Mouse (Mus musculus) forebrain, embryonic 14.5 days (tissue): ENCODE data around the gene Mrpl55. TPM values are rescaled to one million over a fixed set of nuclear protein-coding genes. Genes with fewer than 3 reads are reported as not detected.

ENCODE experiments used
- ATAC-seq: fragments of 200-750 bp; cut with Nextera tagmentation; 2 replicates; pipeline ENCODE4 v1.8.0; 2017; ENCODE audit warnings: mild to moderate bottlenecking, moderate library complexity
- DNase-seq: peaks from one replicate; pipeline ENCODE4 v3.0.0-alpha.2; 2015; ENCODE audit warnings: low spot score
- H3K27ac ChIP-seq: fragments of 300-500 bp; sonication (generic); 2 replicates; pipeline ENCODE4 v1.5.1; 2014; ENCODE audit warnings: low read depth, mild to moderate bottlenecking, control low read depth, low read length, moderate library complexity
- H3K27me3 ChIP-seq: fragments of 300-500 bp; sonication (generic); replicated peaks from 2 replicates; pipeline ENCODE4 v1.6.1; 2014; ENCODE audit warnings: low read length, control low read depth, mixed read lengths; ENCODE audit not compliant: control insufficient read depth, insufficient read depth
- H3K36me3 ChIP-seq: fragments of 300-500 bp; sonication (generic); 2 replicates; pipeline ENCODE4 v1.6.1; 2014; ENCODE audit warnings: low read length, control low read depth; ENCODE audit not compliant: control insufficient read depth, insufficient read depth
- H3K4me1 ChIP-seq: fragments of 300-500 bp; sonication (generic); 2 replicates; pipeline ENCODE4 v1.6.1; 2014; ENCODE audit warnings: antibody characterized with exemption, low read length, control low read depth; ENCODE audit not compliant: control insufficient read depth, insufficient read depth
- H3K4me2 ChIP-seq: fragments of 300-500 bp; sonication (generic); 2 replicates; pipeline ENCODE4 v1.6.1; 2014; ENCODE audit warnings: mild to moderate bottlenecking, control low read depth, low read length
- H3K4me3 ChIP-seq: fragments of 300-500 bp; sonication (generic); 2 replicates; pipeline ENCODE4 v1.5.1; 2014; ENCODE audit warnings: low read depth, low read length, control low read depth
- H3K9ac ChIP-seq: fragments of 300-500 bp; sonication (generic); 2 replicates; pipeline ENCODE4 v1.6.1; 2014; ENCODE audit warnings: mild to moderate bottlenecking, low read length, control low read depth, moderate library complexity
- H3K9me3 ChIP-seq: fragments of 300-500 bp; sonication (generic); replicated peaks from 2 replicates; pipeline ENCODE4 v1.6.1; 2016; ENCODE audit warnings: low read length, control low read depth, mixed read lengths; ENCODE audit not compliant: control insufficient read depth
- WGBS: fragments of 180-500 bp; shearing (Covaris S2); extraction: QIAGEN DNeasy Blood & Tissue Kit; methylation state at CpG from one replicate; pipeline ENCODE4 v1.1.7; 2014; 5-methylcytosine and 5-hydroxymethylcytosine counted together
- polyA plus RNA-seq: library from polyadenylated mRNA; unstranded; fragments of >200 nt; fragmentation: Nextera tagmentation; extraction: Ambion mirVana; gene quantifications from 2 replicates; pipeline ENCODE4 v1.2.1, GENCODE M21; 2014

Gene Mrpl55
- 109 and 119 TPM in 2 replicates for polyA plus RNA-seq

DNA sequence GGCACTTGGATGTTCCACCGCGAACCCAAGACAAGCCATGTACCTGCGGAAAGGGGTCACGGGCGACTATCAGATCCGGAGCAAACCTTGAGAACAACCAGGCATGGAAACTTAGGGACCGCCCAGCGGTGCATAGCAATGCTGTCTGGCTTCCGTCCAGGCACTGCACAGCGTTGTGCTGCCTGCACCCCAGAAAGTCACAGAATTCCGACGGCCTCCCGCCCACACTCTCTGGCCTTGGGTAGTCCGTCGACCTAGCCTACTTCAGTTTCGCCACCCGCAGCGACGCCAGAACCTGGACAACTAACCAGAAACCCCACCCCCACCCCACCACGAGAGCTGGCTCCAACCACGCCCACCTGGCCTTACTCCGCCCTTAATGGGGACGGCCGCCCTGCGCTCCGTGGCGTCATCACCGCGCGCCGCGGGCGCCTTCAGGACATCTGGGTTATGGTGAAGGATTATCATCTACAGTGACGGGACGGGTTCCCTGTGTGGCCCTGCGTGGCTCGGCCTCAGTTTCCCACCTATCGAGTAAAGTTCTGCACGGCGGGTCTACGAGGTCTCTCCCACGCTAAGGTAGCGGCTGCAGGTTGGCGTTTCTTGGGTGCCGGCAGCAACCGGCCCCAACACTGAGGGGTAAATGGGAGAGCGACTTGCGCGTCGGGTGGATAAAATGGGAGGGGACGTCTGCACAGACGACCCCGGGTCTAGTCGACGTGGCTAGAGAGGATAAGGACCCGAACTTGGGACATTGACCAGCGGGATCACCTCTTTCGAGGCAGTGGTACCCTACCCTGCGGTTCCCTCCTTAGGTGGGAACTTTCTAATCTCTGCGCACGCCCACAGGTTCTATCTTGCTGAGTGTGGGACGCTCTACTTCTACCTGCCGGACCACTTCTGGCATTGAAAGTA is at the start of gene Mrpl55:
Mrpl55 (plus strand) TSS at position 406 of the 915 bp plus-strand sequence.
- peak; percentile 95 for ATAC-seq
- Histone ChIP-seq H3K9ac (peak within 1 kb of the TSS; percentile 76), H3K4me2 (peak within 1 kb of the TSS; percentile 80), H3K27ac (0 out of 2 replicates have a peak within 1 kb of the TSS, but pooled peaks have one; percentile 35), H3K4me3 (peak within 1 kb of the TSS; percentile 87), H3K9me3 (no peaks in the 10 kb centered on the region), H3K36me3 (peaks cover 27% of the 10 kb centered on the region), H3K27me3 (no peaks in the 10 kb centered on the region), H3K4me1 (peaks cover 11% of the 10 kb centered on the region)
- DNase-seq = peak; percentile 97
- WGBS = under 1% methylated on average over 63 of the region's 63 CpGs

DNA sequence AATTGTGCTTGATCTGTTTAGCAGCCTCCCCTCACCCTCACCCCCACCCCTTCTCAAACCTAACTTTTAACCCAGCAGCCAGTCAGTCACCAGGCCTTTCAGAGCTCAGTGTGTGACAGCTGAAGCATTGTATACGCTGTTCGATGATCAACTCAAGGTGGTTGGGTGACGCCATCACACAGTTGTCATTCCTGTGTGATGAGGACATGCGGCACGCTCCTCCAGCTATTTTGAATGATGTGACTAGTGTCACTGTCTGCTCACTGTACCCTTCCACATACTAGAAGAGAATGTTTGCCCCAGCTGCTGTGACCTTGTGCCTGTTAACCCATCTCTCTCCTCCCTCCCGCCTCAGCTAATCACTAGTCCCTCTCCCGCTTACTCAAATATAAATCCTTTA is 48.1 kb upstream of the Mrpl55 start:
- WGBS = 88% methylated on average over 7 of the region's 7 CpGs
- H3K36me3 ChIP-seq = peaks cover 6% of the 10 kb centered on the region; the same call in 1 of the 2 replicates
- H3K4me2 ChIP-seq = no peak overlapping the region
- no peaks in the 10 kb centered on the region for H3K27me3 ChIP-seq
- no peaks in the 10 kb centered on the region for H3K9me3 ChIP-seq
- H3K4me1 ChIP-seq = no peaks in the 10 kb centered on the region
- no peak overlapping the region for H3K27ac ChIP-seq
- DNase-seq (no peak), ATAC-seq (no peak)
- no peak overlapping the region for H3K9ac ChIP-seq
- no peak overlapping the region for H3K4me3 ChIP-seq

DNA sequence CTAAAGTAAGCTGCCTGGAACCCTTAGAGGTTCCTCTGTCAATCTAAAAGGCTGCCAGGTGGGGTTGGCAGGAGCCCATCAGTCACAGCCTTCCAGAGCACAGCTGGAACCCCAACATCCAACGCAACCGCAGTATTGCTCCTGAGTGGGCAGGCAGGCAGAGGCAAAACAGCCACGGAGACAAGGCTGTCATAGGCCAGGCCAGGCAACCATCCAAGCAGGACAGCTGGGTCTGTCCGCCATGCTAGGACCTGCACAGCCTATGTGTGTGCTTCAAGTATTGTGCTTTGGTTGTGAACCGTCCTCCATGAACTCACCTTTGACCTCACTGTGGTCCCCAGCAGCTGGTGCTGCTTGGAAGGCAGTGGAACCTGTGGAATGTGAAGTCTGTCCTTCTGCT is 46.4 kb upstream of the Mrpl55 start:
- H3K36me3 ChIP-seq = peaks cover 6% of the 10 kb centered on the region
- H3K9ac ChIP-seq = no peak overlapping the region
- 92% methylated on average over 5 of the region's 5 CpGs for WGBS
- no peak overlapping the region for H3K4me2 ChIP-seq
- ATAC-seq = no peak
- H3K4me3 ChIP-seq = no peak overlapping the region
- no peaks in the 10 kb centered on the region for H3K27me3 ChIP-seq
- H3K4me1 ChIP-seq = no peaks in the 10 kb centered on the region
- no peak for DNase-seq
- H3K9me3 ChIP-seq = no peaks in the 10 kb centered on the region
- no peak overlapping the region for H3K27ac ChIP-seq

DNA sequence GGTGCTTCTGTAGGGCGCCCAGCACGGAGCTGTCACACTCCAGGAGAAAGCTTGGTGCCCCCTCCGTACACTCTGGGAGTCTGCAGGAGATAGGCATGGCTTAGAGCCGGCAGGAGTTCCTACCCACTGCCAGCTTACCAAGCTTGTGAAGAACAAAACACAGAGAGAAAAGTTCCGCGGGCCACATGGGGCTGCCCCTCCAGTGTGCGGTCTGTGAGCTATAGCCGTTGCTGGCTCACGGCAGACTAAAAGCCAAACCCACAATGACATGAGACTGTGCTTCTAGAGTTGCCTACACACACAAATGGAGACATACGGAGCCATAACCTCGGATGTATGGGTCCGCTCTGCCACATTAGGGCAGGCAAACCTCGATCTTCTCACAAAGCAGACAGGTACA is 43.2 kb upstream of the Mrpl55 start:
- no peak overlapping the region for H3K27ac ChIP-seq
- peaks cover 7% of the 10 kb centered on the region for H3K4me1 ChIP-seq
- 92% methylated on average over 13 of the region's 13 CpGs for WGBS
- DNase-seq = no peak
- H3K9ac ChIP-seq = no peak overlapping the region
- H3K27me3 ChIP-seq = no peaks in the 10 kb centered on the region
- no peaks in the 10 kb centered on the region for H3K9me3 ChIP-seq
- peaks cover 6% of the 10 kb centered on the region for H3K36me3 ChIP-seq
- ATAC-seq = no peak
- no peak overlapping the region for H3K4me2 ChIP-seq
- H3K4me3 ChIP-seq = no peak overlapping the region

GRCm38 (mm10) chr11:59159558-59159957 is 42.7 kb upstream of the Mrpl55 start:
- H3K4me2 ChIP-seq = no peak overlapping the region
- no peaks in the 10 kb centered on the region for H3K9me3 ChIP-seq
- ATAC-seq = no peak
- H3K27me3 ChIP-seq = no peaks in the 10 kb centered on the region
- H3K9ac ChIP-seq = no peak overlapping the region
- 90% methylated on average over 4 of the region's 4 CpGs for WGBS
- H3K4me3 ChIP-seq = no peak overlapping the region
- DNase-seq = no peak
- H3K4me1 ChIP-seq = peaks cover 8% of the 10 kb centered on the region
- no peak overlapping the region for H3K27ac ChIP-seq
- H3K36me3 ChIP-seq = peaks cover 6% of the 10 kb centered on the region

- Histone ChIP-seq H3K4me3 (no peak overlapping the region), H3K27ac (no peak overlapping the region), H3K36me3 (peaks cover 3% of the 10 kb centered on the region), H3K27me3 (no peaks in the 10 kb centered on the region), H3K9ac (no peak overlapping the region), H3K9me3 (no peaks in the 10 kb centered on the region), H3K4me1 (peaks cover 8% of the 10 kb centered on the region), H3K4me2 (no peak overlapping the region)
- DNase-seq = no peak
- ATAC-seq = no peak
- 83% methylated on average over 5 of the region's 5 CpGs for WGBS
Observed at GRCm38 (mm10) chr11:59161398-59161797, 40.9 kb upstream of the Mrpl55 start.

DNA sequence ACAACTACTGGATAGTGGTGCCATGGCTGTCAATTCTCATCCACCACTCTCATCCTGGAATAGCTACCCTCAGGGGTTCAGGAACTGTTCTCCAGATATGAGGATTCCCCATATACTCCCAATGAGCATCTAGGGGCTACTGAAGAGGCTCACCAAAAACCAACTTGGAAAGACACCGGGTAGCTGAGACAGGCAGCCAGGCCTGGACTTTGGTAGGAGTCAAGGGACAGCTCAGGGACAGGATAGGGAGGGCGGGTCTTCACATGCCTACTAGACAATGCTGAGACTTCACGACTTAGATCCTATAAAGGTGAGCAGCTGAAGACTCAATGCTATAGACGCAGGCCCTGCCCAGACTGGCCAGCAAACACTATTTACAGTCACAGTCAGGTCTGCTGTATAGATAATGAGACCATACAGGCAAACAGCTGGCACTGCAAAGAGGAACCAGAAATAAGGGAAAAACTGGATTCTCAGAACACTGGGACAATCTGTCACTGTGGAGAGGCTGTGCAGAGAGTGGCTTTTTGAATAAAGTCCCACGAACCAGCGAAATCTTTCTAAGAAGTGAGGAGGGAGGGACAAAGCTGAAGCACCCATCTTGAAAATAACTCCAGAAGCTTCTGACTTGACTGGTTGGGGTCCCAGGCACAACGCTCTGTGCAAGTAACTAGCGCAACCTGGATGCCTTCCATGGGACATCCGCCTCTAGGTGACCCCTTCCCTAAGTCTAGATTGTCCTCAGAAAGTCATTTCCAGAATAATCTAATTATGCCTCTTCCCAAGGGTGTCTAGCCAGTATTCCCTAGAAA is 39.6 kb upstream of the Mrpl55 start:
- Histone ChIP-seq H3K4me3 (peak overlapping the region; percentile 65), H3K4me1 (peaks cover 8% of the 10 kb centered on the region), H3K9ac (peak overlapping the region; percentile 85), H3K27ac (peak overlapping the region; percentile 99), H3K36me3 (peaks cover under 1% of the 10 kb centered on the region), H3K27me3 (no peaks in the 10 kb centered on the region), H3K9me3 (no peaks in the 10 kb centered on the region), H3K4me2 (peak overlapping the region; percentile 66)
- 61% methylated on average over 9 of the region's 9 CpGs for WGBS
- DNase-seq (no peak), ATAC-seq (no peak)

DNA sequence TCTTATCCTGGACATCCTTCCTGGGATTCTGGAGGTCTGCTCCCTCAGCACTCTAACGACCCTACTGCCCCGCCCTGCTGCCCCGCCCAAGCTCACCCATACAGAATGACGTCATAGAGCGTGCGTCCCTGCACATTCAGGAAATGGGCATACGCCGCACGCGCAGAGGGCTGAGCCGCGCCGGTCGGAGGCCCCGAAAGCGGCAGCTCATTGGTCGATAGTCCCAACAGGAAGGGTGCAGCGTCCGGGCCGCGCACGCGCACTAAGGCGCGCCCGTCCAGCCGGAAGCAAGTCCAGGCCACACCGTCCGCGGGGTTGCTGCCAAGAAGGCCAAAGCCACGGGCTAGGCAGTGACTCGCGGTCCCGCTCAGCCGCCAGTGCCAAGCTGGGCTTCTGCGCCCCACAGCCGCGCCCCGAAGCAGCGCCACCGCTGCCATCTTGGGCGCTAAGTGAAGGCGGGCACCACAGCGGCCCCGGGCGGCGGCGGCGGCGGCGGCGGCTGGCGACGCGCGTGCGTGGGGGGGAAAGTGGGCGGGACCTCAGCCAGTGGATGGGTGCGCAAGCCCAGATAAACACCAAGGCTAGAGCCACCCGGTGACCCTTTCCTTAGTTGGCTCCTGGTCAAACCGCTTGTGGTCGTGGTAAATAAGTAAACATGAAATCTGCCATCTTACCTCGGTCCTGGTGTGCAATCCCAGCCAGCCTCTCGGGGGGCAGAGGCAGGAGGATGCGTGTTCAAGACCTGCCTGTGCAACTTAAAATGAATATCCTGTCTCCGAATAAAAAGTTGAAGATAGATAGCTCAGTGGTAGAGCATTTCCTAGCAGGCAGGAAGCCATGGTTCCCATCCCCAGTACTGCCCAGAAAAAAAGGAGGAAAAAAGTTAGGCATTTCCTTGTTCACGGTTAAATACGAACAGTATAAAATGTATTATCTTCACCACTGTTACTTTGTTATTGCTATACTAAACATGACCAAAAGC is 38.7 kb upstream of the Mrpl55 start, which contains the start of gene Iba57:
Iba57 (minus strand) TSS at position 485 of the 982 bp plus-strand sequence.
- peak within 1 kb of the TSS; percentile 99 for H3K27ac ChIP-seq
- no peaks in the 10 kb centered on the region; the same call in 1 of the 2 replicates for H3K36me3 ChIP-seq
- H3K4me1 ChIP-seq = peaks cover 8% of the 10 kb centered on the region
- peak within 1 kb of the TSS; percentile 66 for H3K4me2 ChIP-seq
- H3K9ac ChIP-seq = peak within 1 kb of the TSS; percentile 85
- H3K4me3 ChIP-seq = peak within 1 kb of the TSS; percentile 65
- no peaks in the 10 kb centered on the region for H3K9me3 ChIP-seq
- peak; percentile 99 for DNase-seq
- WGBS = 3% methylated on average over 68 of the region's 68 CpGs
- no peaks in the 10 kb centered on the region for H3K27me3 ChIP-seq
- ATAC-seq = peak; percentile 100
